Mouse (Mus musculus): ENCODE measurements around the gene Cpxcr1. TPM values are rescaled to one million over a fixed set of nuclear protein-coding genes. Genes with fewer than 3 reads are reported as not detected.

Gene Cpxcr1
- not detected in 2 replicates for polyA plus RNA-seq (2015; fragmentation: Nextera tagmentation; extraction: Ambion mirVana)

DNA sequence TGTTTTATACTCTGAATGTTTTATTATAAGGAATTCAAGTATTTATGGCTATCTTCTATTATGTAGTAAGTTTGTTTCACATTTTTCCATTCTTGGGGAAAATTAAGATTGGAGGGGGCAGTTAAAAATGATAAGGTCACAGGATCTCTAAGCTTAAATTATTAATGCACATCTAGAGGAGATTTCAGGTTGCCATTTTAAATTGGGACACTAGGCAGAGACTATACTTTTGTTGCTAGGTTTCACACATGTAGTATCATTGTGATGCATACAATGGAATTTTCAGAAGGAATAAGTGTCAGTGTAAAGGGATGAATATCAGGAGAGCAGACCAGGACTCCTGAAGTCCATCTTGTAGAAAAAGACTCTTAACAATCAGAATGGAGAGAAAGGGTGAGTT lies at the start of gene Cpxcr1:
TSS of gene Cpxcr1 (plus strand) at position 301 of the 400 bp plus-strand sequence.
- H3K9me3 ChIP-seq (replicated peaks; ENCODE audit: control insufficient read depth, low read length, poor library complexity, severe bottlenecking): no peaks in the 10 kb centered on the region
- H3K36me3 ChIP-seq (ENCODE audit: control insufficient read depth, insufficient read depth, low read length): no peaks in the 10 kb centered on the region
- H3K27ac ChIP-seq (ENCODE audit: low read length): no peak within 1 kb of the TSS
- H3K27me3 ChIP-seq (ENCODE audit: control insufficient read depth, insufficient read depth, low read depth, low read length): no peaks in the 10 kb centered on the region
- no peaks in the 10 kb centered on the region for H3K4me1 ChIP-seq (ENCODE audit: control insufficient read depth, insufficient read depth, low read length)
- no peak within 1 kb of the TSS for H3K4me2 ChIP-seq (ENCODE audit: low read length)
- no peak within 1 kb of the TSS for H3K9ac ChIP-seq (ENCODE audit: low read depth, low read length)
- no peak within 1 kb of the TSS for H3K4me3 ChIP-seq (ENCODE audit: low read depth, low read length)
- ATAC-seq: no peak

Other genes starting within 250 kb of the Cpxcr1 start
- gene H2afb2, start 232.2 kb downstream of the Cpxcr1 start, polyA plus RNA-seq (2015; fragmentation: Nextera tagmentation; extraction: Ambion mirVana): not detected in 2 replicates